Mouse (Mus musculus) left cerebral cortex, postnatal 25 days (tissue): ENCODE measurements around the gene Gpr135. TPM values are rescaled to one million over a fixed set of nuclear protein-coding genes. Genes with fewer than 3 reads are reported as not detected.
A peak's percentile ranks its signal among the peaks of the same experiment; 100 is the strongest.

Source experiments
- DNase-seq, 2 experiments: peaks; one replicate each; pipeline ENCODE4 v3.0.0; 2022; ENCODE audit warnings: low spot score in 2 of 2, mixed read lengths in 1 of 2
- intact Hi-C: fragments of 180-260 bp; cut with DNase I; formaldehyde crosslinking; loops from one replicate; pipeline ENCODE4 v1.15.1; 2025
- total RNA-seq, 2 experiments: library from RNA; stranded (reverse); gene quantifications; 2 replicates each; pipeline ENCODE4 v1.2.3; 2021

Gpr135 gene
- 10 to 100 TPM; 12.5 to 13.2 TPM for total RNA-seq

DNA sequence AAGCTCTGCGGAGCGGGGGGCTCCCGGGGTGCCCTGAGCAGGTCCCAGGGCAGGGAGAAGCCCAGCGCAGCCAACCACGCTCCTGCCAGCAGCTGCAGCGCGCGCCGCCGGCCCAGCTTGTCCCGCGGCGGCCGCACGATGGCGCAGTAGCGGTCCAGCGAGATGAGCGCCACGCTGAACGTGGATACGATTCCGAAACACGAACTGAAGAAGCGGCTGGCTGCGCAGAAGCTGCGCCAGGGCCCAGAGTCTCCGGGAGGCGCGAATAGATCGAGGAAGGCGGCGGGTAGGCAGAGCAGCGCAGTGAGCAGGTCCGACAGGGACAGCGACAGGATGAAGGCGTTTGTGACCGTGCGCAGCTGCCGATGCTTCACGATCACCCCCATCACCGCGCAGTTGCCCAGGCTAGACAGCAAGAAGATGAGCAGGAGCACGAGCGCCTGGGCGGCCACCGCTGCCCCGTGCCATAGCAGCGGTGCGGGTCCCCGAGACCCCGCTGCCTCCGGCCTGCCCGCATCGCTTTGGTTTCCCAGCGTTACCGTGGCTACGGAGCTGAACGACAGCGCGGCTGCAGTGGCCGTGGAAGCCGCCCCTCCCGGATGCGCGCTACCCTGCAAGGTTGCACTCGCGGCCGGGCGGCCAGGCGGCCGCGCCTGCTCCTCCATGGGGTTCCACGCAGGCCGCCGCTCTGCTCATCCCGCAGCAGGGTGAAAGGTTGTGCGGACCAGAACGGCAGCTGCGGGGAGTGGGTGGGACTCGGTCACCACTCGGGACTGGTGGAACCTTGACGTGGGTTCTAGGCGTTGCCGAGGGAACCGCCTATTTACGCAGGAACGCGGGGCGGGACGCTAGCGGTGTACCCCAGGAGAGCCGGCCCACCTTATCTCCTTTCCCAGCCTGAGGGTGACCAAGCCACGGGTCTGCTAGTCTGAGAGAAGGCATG, at the start of gene Gpr135:
Gene Gpr135, minus strand, starts transcription at position 799 of the 943 bp plus-strand sequence.
- peak; percentile 92 for DNase-seq
- intact Hi-C loops, result loop anchor here (1.0 kb wide), 1 partner anchor 15 kb away; the partner anchor contains the start of genes Jkamp and L3hypdh

DNA sequence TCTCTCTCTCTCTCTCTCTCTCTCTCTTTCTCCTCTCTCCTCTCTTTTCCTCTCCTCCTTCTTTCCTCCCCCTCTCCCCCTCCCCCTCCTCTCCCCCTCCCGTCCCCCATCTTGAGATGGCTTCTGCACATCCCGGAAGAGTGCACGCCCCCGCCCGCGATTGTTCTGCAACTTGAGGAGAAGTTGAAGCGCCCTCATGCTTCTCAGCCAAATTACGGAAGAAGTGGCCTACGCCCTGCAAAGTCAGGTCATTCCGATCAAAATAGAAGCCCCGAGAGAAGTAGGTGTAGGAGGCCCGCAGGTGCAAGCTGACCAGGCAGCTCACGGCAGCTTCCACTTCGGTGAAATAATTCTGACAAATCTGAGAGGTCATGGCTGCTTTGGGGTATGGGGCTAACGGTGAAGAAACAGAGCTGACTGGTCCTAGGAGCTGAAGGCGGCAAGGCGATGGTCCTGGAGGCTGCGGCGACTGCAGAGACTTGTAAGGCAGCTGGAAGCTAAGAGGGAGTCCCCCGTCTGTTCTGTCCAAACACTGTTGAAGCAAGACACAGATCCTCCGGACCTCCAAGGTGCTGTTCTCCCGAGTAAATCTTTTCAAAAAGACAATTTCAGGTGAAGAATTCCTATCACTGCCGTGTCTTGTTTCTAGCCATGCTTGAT, 44.9 kb upstream of the Gpr135 start:
- no peak for DNase-seq
- intact Hi-C loops, result no loop called here

DNA sequence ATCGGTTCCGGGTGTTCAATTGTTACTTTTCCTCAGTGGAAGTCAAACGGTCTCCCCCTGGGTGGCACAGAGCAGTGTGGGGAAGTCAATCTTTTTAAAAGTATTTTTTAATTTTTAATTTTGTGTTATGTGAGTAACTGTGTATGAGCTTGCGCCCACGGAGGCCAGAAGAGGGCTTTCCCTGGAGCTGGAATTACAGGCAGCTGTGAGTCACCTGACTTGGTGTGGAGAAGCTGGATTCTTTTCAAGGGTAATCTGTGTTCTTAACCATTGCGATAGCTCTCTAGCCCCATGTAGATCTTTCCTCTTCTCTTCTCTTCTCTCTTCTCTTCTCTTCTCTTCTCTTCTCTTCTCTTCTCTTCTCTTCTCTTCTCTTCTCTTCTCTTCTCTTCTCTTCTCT, 44.2 kb upstream of the Gpr135 start:
- DNase-seq, result no peak
- intact Hi-C loops, result no loop called here

DNA sequence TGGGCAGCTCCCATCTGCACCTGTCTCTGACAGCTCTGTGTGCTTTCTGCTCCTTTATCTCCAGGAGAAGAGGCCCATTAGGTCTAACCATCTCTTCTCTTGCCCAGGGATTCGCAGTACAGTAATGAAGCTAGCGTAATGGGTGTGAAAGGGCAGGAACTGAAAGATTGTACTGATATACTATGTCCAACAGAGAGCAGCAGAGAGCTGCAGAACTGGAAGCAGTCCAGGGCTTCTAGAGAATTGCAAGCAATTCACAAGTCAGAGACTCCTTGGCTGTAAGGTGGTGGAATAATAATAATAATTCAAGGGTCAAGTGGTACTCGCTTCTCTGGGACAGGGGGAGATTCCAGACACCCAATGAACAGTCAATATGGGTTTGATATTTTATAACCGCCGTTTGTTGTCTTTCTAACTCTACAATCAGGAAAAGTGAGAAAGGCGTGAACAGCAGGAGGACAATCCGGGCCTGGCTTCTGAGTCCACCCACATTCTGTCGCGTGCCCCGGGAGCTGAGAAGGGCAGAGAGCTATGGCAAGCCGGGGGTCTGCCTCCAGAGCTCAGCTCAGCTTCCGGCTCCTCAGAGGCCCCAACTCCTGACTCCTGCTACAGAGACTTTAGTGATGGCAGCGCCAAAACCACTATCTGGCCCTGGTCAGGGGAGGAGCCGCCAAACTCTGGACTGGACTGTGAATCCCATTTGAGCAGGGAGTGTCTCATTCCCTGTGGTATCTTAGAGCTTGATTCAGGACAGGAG, 33.8 kb upstream of the Gpr135 start:
- intact Hi-C loops, result loop anchor here (2.0 to 5.0 kb wide), 5 partner anchors 108 to 322 kb away; no protein-coding TSS in a partner anchor

DNA sequence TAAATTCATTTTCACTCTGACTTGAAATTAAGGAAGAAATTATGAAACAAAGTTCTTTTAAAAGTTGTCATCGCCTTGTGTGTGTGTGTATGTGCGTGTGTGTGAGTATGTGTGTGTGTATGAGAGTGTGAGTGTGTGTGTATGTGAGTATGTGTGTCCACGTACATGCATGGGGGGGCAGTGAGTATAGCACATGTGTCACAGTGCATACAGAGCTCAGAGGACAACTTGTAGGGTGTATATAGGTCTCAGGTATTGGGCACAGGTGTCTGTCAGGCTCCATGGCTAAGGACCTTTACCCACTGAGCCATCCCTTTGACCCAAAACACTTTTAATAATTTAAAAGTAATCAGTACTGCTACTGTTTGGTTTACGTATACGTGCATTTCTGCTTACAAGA, 33.1 kb upstream of the Gpr135 start:
- intact Hi-C loops, result loop anchor here (2.0 to 5.0 kb wide), 4 partner anchors 108 to 323 kb away; no protein-coding TSS in a partner anchor

More for the DNA sequence above, 33.8 kb upstream of the Gpr135 start:
- DNase-seq, result peak; percentile 60 to 86

DNA sequence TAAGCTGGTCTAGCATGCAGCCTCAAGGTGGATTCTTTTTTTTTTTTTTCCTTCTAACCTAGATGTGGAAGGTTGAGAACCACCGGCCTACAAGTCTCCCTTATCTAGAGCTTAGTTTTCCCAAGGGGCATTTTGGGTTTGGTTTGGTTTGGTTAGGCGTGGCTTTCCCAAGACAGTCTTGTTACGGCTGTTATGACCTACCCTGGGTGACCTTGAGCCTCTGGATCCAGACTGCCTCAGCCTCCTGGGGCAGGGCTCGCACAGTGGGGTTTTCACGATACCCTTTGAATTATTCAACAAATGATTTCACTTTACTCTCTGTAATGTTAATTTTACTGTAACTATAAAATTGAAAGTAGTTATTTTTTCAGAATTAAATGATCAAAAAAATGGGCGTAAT, 31.9 kb upstream of the Gpr135 start:
- intact Hi-C loops, result loop anchor here (5.0 kb wide), 3 partner anchors 110 to 185 kb away; no protein-coding TSS in a partner anchor
- no peak for DNase-seq

More for the DNA sequence above, 33.1 kb upstream of the Gpr135 start:
- DNase-seq, result no peak

DNA sequence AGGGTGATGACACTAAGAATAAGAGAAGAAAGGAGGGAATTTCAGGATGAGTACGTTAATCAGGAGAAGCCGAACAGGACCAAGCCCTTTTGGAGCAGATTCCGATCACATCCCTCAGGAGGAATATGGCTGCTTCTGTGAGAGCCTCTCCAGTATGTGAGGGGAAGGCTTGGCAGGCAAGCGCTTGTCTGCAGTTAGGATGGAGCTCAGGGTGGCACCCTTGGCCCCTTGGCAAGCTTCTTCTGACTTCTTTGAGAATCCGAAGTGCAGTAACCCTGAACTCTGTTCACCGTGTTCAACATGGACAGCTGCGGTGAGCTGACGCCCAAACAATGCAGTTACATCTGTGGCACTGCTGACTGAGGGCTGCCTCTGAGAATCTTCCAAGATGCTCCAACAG, 26.0 kb upstream of the Gpr135 start:
- intact Hi-C loops, result no loop called here
- no peak for DNase-seq

DNA sequence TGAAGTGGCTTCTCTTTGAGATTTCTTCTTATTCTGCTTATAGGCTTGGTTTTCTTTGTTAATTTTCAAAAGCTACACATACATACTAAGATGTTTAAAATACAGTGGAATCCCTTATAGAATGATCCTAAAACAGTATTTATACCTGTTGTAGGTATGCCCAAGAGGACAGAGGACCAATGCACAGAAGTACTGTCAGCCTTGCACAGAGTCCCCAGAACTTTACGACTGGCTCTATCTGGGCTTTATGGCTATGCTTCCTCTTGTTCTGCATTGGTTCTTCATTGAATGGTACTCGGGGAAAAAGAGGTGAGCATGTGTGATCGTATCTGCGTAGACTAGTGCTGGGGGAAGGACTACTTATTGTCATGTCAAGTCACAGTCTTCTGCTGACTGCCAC, 18.9 kb upstream of the Gpr135 start:
- intact Hi-C loops, result loop anchor here (5.0 to 10.0 kb wide), 2 partner anchors 317 to 575 kb away; partner anchors contain the start of genes Dhrs7 and Rtn1
- no peak for DNase-seq

DNA sequence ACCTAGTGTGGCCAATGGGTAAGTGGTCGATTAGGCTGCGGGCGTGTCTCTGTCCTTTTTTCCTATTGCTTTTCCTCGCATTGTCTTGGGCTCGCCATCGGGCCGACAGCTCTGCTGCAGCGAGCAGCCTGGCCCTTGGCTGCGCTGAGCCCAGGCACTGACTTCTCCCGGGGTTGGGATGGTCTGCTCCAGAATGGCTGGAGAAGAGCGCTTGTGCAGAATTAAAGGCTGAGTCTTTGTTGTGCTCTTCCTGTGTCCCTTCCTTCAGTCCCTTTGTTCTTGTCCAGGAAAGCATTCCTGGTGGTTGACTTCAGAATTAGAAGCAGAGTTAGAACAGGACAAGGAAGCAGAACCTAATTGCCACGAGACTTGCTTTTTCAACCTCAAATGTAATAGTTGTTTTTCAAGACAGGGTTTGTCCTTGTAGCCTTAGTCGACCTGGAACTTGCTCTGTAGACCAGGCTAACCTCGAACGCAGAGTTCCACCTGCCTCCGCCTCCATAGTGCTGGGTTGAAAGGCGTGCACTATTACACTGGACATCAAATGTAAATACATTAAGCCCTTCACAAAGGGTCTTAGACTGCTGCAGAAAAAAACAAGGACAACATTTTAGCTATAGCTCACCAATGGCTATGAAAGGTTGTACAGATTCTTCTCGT, 15.4 kb upstream of the Gpr135 start:
- intact Hi-C loops, result loop anchor here (5.0 to 10.0 kb wide), 2 partner anchors 321 to 579 kb away; partner anchors contain the start of genes Dhrs7 and Rtn1
- no peak for DNase-seq

DNA sequence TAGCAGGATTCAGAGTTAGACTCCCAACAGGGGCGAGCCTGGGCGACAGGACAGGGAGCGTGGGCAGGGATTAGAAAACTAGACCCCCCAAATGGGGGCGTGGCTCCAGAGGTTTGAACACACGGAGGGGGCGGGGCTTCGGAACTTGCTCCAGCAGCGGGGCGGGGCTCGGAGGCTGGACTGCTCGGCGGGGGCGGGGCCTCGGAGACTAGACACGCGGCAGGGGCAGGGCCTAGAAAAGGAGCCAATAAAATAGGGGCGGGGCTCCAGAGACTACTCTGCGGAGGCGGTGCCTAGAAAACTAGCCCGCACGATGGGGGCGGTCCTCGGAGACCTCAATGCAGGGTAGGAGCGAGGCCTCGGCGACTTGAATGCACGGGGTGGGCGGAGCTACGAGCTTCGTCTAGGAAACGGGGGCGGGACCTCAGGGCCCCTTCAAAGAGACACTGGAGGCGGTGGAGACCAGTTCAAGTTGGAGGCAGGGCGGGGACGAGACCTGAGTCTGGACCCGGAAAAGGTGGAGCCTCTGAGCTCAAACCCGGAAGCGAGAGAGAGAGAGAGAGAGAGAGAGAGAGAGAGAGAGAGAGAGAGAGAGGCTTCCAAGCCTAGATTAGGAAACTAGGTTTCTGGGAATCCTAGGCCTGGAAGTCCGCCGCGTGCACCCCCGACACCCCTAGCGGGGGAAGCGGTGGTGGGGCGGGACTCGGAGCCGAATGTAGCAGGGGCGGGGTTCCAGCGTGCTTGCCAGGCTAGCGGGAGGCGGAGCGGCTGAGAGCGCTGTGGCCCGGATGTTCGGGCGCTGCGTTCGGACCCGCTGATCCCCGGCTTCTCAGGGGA, 14.6 kb upstream of the Gpr135 start, which contains the start of the genes L3hypdh and Jkamp:
Gene L3hypdh, minus strand, starts transcription at position 111 of the 837 bp plus-strand sequence.
Gene Jkamp, plus strand, starts transcription at position 261 of the 837 bp plus-strand sequence.
- intact Hi-C loops, result loop anchor here (1.0 to 10.0 kb wide), 3 partner anchors 15 to 579 kb away; partner anchors contain the start of genes Dhrs7 and Rtn1
- DNase-seq, result peak; percentile 98 to 99

DNA sequence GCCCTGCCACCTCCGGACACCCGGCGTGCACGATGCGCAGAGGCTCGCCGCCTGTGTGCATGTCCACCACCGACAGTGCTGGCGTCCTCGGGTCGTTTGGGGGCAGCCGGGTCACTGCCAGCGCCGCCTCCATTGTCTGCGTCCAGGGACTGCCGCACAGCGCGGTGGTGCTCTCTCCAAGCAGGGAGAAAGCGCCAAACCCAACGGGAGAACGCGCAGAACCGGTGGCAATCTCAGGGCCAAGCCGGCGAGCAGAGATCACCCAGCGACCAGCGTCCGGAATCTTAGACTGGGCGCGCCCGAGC, 14.1 kb upstream of the Gpr135 start:
- no peak for DNase-seq
- intact Hi-C loops, result loop anchor here (1.0 to 10.0 kb wide), 3 partner anchors 15 to 580 kb away; partner anchors contain the start of genes Dhrs7 and Rtn1

DNA sequence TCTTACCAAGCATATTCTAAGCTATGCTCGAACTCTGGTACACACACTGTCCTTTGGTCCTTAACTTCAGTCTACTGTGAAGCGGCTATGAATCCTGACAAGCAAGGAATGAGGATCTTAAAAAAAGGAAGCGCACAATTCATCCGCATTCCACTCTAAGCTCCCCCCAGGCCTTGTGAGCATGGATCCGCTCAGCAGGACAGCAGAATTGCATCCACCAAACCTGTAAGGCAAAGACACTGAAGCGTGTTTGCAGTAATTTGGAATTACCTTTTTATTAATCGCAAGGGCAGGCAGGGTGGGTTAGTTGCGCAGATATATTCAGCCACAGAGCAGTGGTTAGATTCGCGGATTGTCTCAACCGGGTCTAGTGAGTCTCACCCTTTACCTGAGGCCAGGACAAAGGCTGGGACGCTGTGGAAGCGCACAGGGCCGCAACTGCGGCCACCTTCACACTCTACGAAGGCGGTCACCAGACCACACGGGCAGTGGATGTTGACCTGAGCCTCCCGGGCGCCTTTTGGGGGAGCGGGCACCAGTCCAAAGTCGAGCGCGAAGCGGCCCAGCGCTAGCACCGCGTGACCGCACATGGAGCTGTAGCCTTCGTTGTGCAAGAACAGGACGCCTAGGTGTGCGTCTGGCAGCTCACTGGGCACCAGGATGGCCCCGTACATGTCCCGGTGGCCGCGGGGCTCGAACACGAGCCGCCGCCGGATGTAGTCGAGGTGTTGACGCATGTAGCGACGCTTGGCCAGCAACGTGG, 13.5 kb upstream of the Gpr135 start:
- intact Hi-C loops, result loop anchor here (1.0 to 10.0 kb wide), 3 partner anchors 14 to 580 kb away; partner anchors contain the start of genes Dhrs7 and Rtn1

DNA sequence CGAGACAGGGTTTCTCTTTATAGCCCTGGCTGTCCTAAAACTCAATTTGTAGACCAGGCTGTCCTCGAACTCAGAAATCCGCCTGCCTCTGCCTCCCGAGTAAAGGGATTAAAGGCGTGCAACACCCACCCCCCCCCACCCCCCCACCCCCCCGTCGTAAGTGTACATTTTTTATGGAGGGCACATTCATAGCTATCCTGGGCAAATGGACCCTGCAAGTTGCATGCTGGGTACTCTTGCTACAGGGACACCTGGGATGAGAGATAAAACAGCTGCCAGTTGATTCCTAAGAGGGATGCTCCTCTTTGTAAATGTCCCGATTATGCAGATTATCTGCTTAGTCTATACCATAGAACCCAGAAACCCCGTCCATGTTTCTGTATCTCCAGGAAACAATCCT, 12.3 kb upstream of the Gpr135 start:
- no peak for DNase-seq
- intact Hi-C loops, result loop anchor here (10.0 kb wide), 1 partner anchor 582 kb away; the partner anchor contains the start of gene Dhrs7

More for the DNA sequence above, 13.5 kb upstream of the Gpr135 start:
- DNase-seq, result peak in 1 of 2 experiments; percentile 19

DNA sequence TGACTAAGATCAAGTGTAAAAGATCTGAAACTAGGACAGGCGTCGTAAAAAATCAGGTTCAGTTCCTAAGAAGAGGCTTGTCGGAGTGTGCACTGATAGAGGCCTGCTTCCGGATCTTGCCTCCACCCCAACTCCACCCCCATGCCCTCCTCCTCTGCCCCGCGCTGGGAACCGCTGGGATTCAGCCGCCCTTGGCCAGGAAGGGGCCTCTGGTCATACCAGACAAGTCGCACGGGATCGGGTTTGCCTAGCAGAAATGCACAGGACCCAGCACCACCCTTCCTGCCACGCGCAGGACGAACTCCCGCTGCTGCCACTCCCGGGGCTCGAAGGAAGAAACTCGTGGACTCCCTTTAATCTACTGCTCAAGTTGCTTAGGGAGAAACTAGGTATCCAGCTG, 11.4 kb upstream of the Gpr135 start:
- intact Hi-C loops, result loop anchor here (10.0 kb wide), 1 partner anchor 582 kb away; the partner anchor contains the start of gene Dhrs7
- no peak for DNase-seq

DNA sequence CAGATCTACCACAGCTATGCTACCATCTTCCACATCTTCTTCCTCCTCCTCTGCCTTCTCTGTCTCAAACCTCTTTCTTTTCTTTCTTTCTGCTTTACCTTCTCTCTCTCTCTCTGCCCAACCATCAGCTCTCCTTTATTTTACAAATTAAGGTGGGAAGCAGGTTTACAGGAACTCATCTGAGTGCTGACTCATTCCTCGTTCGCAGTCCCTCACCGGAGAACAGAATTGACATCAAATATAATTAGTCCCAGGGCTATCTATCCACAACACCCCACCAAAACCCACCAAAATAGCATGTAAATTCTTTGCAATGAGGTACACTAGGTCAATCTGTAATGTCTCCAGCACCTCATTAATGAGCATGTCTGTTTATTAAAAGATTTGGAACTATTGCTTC, 11.0 kb upstream of the Gpr135 start:
- intact Hi-C loops, result loop anchor here (10.0 kb wide), 1 partner anchor 583 kb away; the partner anchor contains the start of gene Dhrs7
- DNase-seq, result no peak

DNA sequence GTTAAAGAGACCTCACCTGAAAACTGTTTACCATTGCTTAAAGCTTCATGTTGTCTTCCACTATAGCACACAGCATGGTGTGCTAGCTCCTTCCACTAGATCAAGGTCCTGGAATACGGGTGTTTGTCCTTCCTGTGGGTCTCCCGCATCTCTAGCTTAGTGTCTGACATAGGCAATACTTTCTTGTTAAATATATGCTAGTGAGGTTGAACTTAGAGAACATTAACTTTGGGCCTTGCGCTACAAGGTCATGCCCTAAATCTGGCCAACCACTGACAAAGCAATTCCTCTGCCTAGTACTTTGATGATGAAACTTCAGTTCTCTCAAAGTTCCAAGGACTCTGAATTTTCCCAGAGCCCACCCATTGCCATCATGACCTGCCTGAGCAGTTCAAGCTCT, 7.3 kb upstream of the Gpr135 start:
- DNase-seq, result no peak
- intact Hi-C loops, result no loop called here
